ENCODE assay signal across 12 mouse cellular contexts in genomic region chr12:80136264-80136930, GRCm38 (mm10). TPM values are rescaled to one million over a fixed set of nuclear protein-coding genes. Genes with fewer than 3 reads are reported as not detected.
DNase-seq lines count a peak whose midpoint lies in the region; TF ChIP-seq lines count a peak whose summit lies in the region.
"Had no signal": no experiment of that assay in that cellular context is flagged by ENCODE, and none has a peak within 500 bp of the region (broad histone marks: within the 10 kb centered on the region; RNA-seq: fewer than 3 reads in every experiment).

No protein-coding gene starts in this region.

- H3K36me3 ChIP-seq in kidney, adult 2 months (ENCODE audit: control insufficient read depth, insufficient read depth, low read length): no peaks in the 10 kb centered on the region
- H3K36me3 ChIP-seq in limb, embryonic 10.5 days: no peaks in the 10 kb centered on the region
- H3K36me3 ChIP-seq: embryonic facial prominence, embryonic 15.5 days had no signal

- no peak for TF ChIP-seq POLR2A in kidney, adult 2 months (IDR thresholded peaks at IDR 0.05; ENCODE audit: low read depth, low read length)

- H3K27ac ChIP-seq in kidney, adult 2 months (ENCODE audit: insufficient read depth, low read depth, low read length): no peak overlapping the region
- H3K27ac ChIP-seq in limb, embryonic 10.5 days: 0 out of 2 replicates have a peak overlapping the region, but pooled peaks have one; percentile 28
- H3K27ac ChIP-seq: hindbrain, embryonic 14.5 days had no signal

- H3K4me3 ChIP-seq in kidney, adult 2 months (ENCODE audit: insufficient read depth, low read depth, low read length): no peak overlapping the region
- no peak overlapping the region for H3K4me3 ChIP-seq in limb, embryonic 10.5 days
- H3K4me3 ChIP-seq: embryonic facial prominence, embryonic 15.5 days had no signal

- H3K4me1 ChIP-seq in kidney, adult 2 months (ENCODE audit: control insufficient read depth, insufficient read depth, low read length): peaks cover 7% of the 10 kb centered on the region
- peaks cover 30% of the 10 kb centered on the region for H3K4me1 ChIP-seq in limb, embryonic 10.5 days

- WGBS in kidney, adult 2 months: 91% methylated on average over 12 of the region's 12 CpGs
- WGBS in limb, embryonic 10.5 days: 88% methylated on average over 12 of the region's 12 CpGs

- H3K9me3 ChIP-seq in limb, embryonic 10.5 days (replicated peaks): no peaks in the 10 kb centered on the region
- H3K9me3 ChIP-seq: embryonic facial prominence, embryonic 15.5 days had no signal

- H3K27me3 ChIP-seq in kidney, adult 2 months (replicated peaks; ENCODE audit: control insufficient read depth, insufficient read depth, low read length): no peaks in the 10 kb centered on the region
- no peaks in the 10 kb centered on the region for H3K27me3 ChIP-seq in limb, embryonic 10.5 days (ENCODE audit: low read depth, poor library complexity, severe bottlenecking)
- H3K27me3 ChIP-seq: CH12.LX; embryonic facial prominence, embryonic 15.5 days had no signal

- TF ChIP-seq CTCF in kidney, adult 2 months (conservative IDR thresholded peaks at IDR 0.05; ENCODE audit: insufficient read depth, insufficient read length, low read depth, low read length): no peak

- peak; percentile 31 for DNase-seq in kidney, adult 2 months
- no peak for DNase-seq in kidney, adult 11 months
- DNase-seq in brain, adult 2 months (ENCODE audit: low read depth, low spot score): peak; percentile 58
- DNase-seq in heart, adult 8-10 months (ENCODE audit: low spot score): peak; percentile 45
- DNase-seq in limb, embryonic 10.5 days (ENCODE audit: low spot score): no peak
- no peak for DNase-seq in adrenal gland, adult 8-10 months
- no peak for DNase-seq in kidney, adult 18-20 months
- DNase-seq: kidney, postnatal 36 days; spleen, adult 18-20 months had no signal

RNA-seq across cellular contexts. Expression of gene Zfp36l1, which starts 23.6 kb away (rescaled TPM):
- 109 and 111 TPM in 2 replicates for polyA plus RNA-seq in kidney, adult 2 months (2012; rRNA removed)
- total RNA-seq in heart, adult 8-10 months (2022): 100 to 1,000 TPM in 1 of 4 experiments, 10 to 100 TPM in 3; 65.0 to 103 (median 80.0) TPM
- polyA plus RNA-seq in limb, embryonic 10.5 days (2016; fragmentation: Nextera tagmentation; extraction: Ambion mirVana): 88.4 and 96.4 TPM in 2 replicates
- total RNA-seq in adrenal gland, adult 8-10 months (2022): 100 to 1,000 TPM; 257 to 328 (median 289) TPM

Comparison
In these comparisons a context has a peak if more than half of its experiments do, and no peak if none do; other contexts are left out.
1. DNase-seq: peak in kidney, adult 2 months (single experiment), brain, adult 2 months (single experiment) and heart, adult 8-10 months (single experiment); none in kidney, adult 11 months (single experiment), limb, embryonic 10.5 days (single experiment), adrenal gland, adult 8-10 months (single experiment) and kidney, adult 18-20 months (single experiment).